Mouse (Mus musculus): Measurements from ENCODE around the gene Csad.

GRCm38 (mm10) chr15:102191699-102192098 is 12.8 kb downstream of the Csad start:
- TF ChIP-seq CTCF (IDR thresholded peaks at IDR 0.05; ENCODE audit: low read depth) (no peak), EP300 (IDR thresholded peaks at IDR 0.05; ENCODE audit: low read depth) (no peak)
